Mouse (Mus musculus): ENCODE results near the gene Osbpl10.

GRCm38 (mm10) chr9:115163031-115163430 is 184.7 kb downstream of the Osbpl10 start:
- no peak for TF ChIP-seq CTCF (IDR thresholded peaks at IDR 0.05; ENCODE audit: control insufficient read depth, insufficient read depth, insufficient read length)
- no peak for TF ChIP-seq USF1 (IDR thresholded peaks at IDR 0.05; ENCODE audit: low read depth)
- TF ChIP-seq CEBPB (IDR thresholded peaks at IDR 0.05; ENCODE audit: low read depth) = no peak
- no peak for TF ChIP-seq MYOD1 (IDR thresholded peaks at IDR 0.05; ENCODE audit: control insufficient read depth, insufficient read length, low read depth)
- TF ChIP-seq MAX (IDR thresholded peaks at IDR 0.05) = no peak
- TF ChIP-seq MYOG (IDR thresholded peaks at IDR 0.05; ENCODE audit: control insufficient read depth, extremely low read depth, insufficient read length) = no peak

Data from C2C12 (cell line).